Mouse (Mus musculus): ENCODE data around the gene Fam50b. TPM values are rescaled to one million over a fixed set of nuclear protein-coding genes. Genes with fewer than 3 reads are reported as not detected.
A peak's percentile ranks its signal among the peaks of the same experiment; 100 is the strongest.

The Fam50b gene
- polyA plus RNA-seq, 2 experiments, result 0.04 TPM; not detected in 1

DNA sequence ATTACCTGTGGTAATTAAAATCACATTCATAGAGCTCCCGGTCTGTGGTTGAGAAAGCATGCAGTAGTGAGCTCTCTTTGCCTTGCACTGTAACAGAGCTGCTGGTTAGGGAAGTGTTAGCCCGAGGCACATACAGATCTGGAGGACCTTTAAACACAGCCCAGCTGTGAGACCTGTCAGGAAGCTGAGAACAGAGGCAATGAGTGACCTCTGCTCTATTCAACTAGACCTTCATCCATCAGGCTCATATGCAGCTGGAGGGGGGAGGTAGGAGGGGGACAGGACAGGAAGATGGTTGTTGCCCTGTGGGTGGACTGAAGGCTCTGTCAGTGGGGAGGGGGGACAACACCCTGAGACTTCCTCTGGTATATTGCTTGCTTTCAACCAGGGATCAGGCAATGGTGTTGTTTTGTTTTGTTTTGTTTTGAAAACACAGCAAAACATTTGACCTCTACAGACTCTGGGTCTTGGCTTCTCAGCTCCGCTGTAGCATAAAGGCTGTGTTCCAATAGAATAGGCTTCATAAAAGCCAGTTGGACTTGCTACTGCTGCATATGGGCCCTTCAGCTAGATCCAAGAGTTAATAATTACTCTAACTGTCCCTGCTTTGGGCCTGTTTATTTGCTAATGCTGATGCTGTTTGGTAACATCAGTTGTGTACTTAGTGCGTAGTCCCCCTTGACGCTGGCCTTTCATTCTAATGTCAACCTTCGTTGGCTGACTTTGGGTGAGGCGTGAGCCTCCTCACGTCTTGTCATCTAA is 9.6 kb upstream of the Fam50b start:
- H3K27ac ChIP-seq, result no peak overlapping the region
- no peak overlapping the region for H3K4me3 ChIP-seq (ENCODE audit: insufficient read depth in 1 of 2, low read depth in 2 of 2, low read length in 2 of 2)
- 55% methylated on average over 8 of the region's 8 CpGs for WGBS (ENCODE audit: insufficient replicate concordance)
- H3K9ac ChIP-seq (replicated peaks), result no peak overlapping the region
- H3K27me3 ChIP-seq (ENCODE audit: control insufficient read depth, insufficient read depth, low read length), result no peaks in the 10 kb centered on the region
- no peak for TF ChIP-seq EP300 (IDR thresholded peaks at IDR 0.05; ENCODE audit: low read depth)
- no peak for TF ChIP-seq CTCF (IDR thresholded peaks at IDR 0.05; ENCODE audit: low read depth)
- H3K4me2 ChIP-seq (ENCODE audit: low read depth), result 0 out of 2 replicates have a peak overlapping the region, but pooled peaks have one; percentile 20
- ATAC-seq (ENCODE audit: insufficient read depth) (peak; percentile 57; the same call in 1 of the 2 replicates), DNase-seq (ENCODE audit: low read depth in 3 of 3, low spot score in 3 of 3) (no peak)
- H3K36me3 ChIP-seq (replicated peaks; ENCODE audit: control insufficient read depth, insufficient read depth, low read depth), result no peaks in the 10 kb centered on the region
- H3K4me1 ChIP-seq (replicated peaks; ENCODE audit: control insufficient read depth in 2 of 2, insufficient read depth in 2 of 2, low read length in 1 of 2), result peaks cover 0 to 13% of the 10 kb centered on the region in 2 experiments; a peak in 2 of 4 replicates
- no peaks in the 10 kb centered on the region for H3K9me3 ChIP-seq (ENCODE audit: control insufficient read depth, low read length)

DNA sequence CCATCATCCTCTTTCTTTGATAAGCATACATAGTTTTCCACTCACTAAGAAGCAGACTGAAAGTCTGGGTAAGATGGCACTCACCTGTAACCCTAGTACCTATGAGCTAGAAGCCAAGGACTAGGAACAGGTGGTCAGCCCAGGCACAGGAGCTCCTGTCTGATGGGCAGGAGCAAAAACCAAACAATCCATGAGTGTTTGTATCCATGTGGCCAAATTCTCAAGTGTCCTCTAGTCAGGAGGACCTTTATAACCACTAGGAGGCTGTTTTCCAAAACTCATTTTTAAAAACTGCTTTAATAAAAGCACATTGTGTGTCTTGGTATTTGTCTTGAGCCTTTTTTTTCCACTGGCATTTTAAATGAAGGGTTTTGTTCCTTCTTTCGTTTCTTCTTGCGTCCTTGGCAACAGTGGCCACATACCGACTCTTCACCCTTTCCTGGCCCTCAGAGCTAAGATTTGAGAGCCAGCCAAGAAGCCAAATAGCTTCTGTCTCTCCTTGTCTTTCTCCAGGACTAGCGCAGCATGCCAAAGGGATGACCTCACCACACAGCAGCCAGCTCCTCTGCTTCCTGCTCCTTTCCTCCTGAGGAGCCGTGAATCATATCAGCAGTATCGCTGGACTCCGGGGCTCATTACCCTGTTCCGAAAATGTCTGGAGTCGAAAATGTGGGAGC is 8.7 kb upstream of the Fam50b start:
- TF ChIP-seq EP300 (IDR thresholded peaks at IDR 0.05; ENCODE audit: low read depth), result no peak
- no peak for TF ChIP-seq CTCF (IDR thresholded peaks at IDR 0.05; ENCODE audit: low read depth)
- ATAC-seq (ENCODE audit: insufficient read depth) (no peak), DNase-seq (ENCODE audit: low read depth in 3 of 3, low spot score in 3 of 3) (no peak)
- H3K9ac ChIP-seq (replicated peaks), result no peak overlapping the region
- H3K27me3 ChIP-seq (ENCODE audit: control insufficient read depth, insufficient read depth, low read length), result no peaks in the 10 kb centered on the region
- H3K4me2 ChIP-seq (ENCODE audit: low read depth), result no peak overlapping the region
- no peaks in the 10 kb centered on the region for H3K36me3 ChIP-seq (replicated peaks; ENCODE audit: control insufficient read depth, insufficient read depth, low read depth)
- no peak overlapping the region for H3K4me3 ChIP-seq (ENCODE audit: insufficient read depth in 1 of 2, low read depth in 2 of 2, low read length in 2 of 2)
- H3K4me1 ChIP-seq (replicated peaks; ENCODE audit: control insufficient read depth in 2 of 2, insufficient read depth in 2 of 2, low read length in 1 of 2), result peaks cover 0 to 13% of the 10 kb centered on the region in 2 experiments; a peak in 2 of 4 replicates
- H3K9me3 ChIP-seq (ENCODE audit: control insufficient read depth, low read length), result no peaks in the 10 kb centered on the region
- H3K27ac ChIP-seq, result no peak overlapping the region
- WGBS (ENCODE audit: insufficient replicate concordance), result 15% methylated on average over 9 of the region's 9 CpGs

DNA sequence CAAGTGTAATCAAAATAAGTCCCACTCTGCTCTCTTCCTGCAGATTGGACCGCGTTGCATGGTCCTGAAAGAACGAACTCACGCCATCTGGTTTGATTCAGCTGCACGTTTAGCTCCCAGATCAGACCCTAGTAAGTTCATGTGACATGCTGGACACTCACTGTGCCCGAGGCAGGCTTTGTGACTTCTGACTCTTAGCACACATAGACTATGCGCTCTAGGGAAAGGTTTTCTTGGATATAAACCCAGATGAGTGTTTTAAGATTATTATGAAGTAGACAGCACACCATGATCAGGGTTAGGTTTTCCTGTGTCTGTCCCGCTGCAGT is 8.2 kb upstream of the Fam50b start:
- H3K9ac ChIP-seq (replicated peaks), result no peak overlapping the region
- H3K4me3 ChIP-seq (ENCODE audit: insufficient read depth in 1 of 2, low read depth in 2 of 2, low read length in 2 of 2), result no peak overlapping the region
- H3K4me2 ChIP-seq (ENCODE audit: low read depth), result no peak overlapping the region
- WGBS (ENCODE audit: insufficient replicate concordance), result 26% methylated on average over 8 of the region's 8 CpGs
- H3K36me3 ChIP-seq (replicated peaks; ENCODE audit: control insufficient read depth, insufficient read depth, low read depth), result no peaks in the 10 kb centered on the region
- no peak overlapping the region for H3K27ac ChIP-seq
- H3K27me3 ChIP-seq (ENCODE audit: control insufficient read depth, insufficient read depth, low read length), result no peaks in the 10 kb centered on the region
- no peak for TF ChIP-seq EP300 (IDR thresholded peaks at IDR 0.05; ENCODE audit: low read depth)
- TF ChIP-seq CTCF (IDR thresholded peaks at IDR 0.05; ENCODE audit: low read depth), result no peak
- DNase-seq (ENCODE audit: low read depth in 3 of 3, low spot score in 3 of 3) (no peak), ATAC-seq (ENCODE audit: insufficient read depth) (no peak)
- peaks cover 0 to 13% of the 10 kb centered on the region in 2 experiments; a peak in 2 of 4 replicates for H3K4me1 ChIP-seq (replicated peaks; ENCODE audit: control insufficient read depth in 2 of 2, insufficient read depth in 2 of 2, low read length in 1 of 2)
- H3K9me3 ChIP-seq (ENCODE audit: control insufficient read depth, low read length), result no peaks in the 10 kb centered on the region

DNA sequence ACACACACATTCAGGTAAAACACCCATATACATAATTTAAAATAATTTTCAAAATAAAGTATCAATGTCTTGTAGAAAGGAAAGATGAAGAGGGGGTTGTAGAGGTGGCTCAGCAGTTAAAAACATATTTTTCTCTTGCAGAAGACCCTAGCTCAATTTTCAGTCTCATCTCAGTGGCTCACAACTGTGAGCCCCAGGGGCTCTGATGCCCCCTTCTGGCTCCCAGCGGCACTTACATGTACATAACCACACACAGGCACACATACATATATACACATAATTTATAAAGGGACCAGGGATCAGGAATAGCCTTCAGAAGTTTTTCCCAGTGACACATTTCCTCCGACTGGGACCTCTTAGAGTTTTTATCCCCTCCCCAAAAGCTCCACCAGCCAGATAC is 7.6 kb upstream of the Fam50b start:
- H3K9me3 ChIP-seq (ENCODE audit: control insufficient read depth, low read length), result no peaks in the 10 kb centered on the region

DNA sequence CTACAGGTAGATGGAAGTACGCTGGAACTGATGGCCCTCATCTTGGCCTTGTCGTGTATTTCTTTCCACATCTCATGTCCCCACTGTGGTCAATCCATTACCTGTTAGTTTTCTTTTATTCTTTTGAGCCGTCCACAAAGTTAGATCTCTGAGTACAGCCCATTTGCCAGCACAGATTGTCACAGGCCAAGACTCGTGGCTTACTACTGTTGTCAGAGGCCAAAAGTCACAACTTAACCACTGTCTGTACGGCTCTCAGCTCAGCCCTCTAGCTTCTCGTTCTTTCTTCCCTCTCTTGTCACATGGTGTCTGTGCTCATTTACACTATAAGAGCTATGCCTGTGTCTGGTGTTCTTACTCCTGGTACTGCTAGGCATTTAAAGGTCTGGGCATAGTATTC is 3.1 kb upstream of the Fam50b start:
- no peaks in the 10 kb centered on the region for H3K36me3 ChIP-seq (replicated peaks; ENCODE audit: control insufficient read depth, insufficient read depth, low read depth)
- no peak overlapping the region for H3K4me3 ChIP-seq (ENCODE audit: insufficient read depth in 1 of 2, low read depth in 2 of 2, low read length in 2 of 2)
- H3K4me1 ChIP-seq (replicated peaks; ENCODE audit: control insufficient read depth in 2 of 2, insufficient read depth in 2 of 2, low read length in 1 of 2), result 0 out of 4 replicates have a peak, but pooled peaks cover 0 to 1% of the 10 kb centered on the region in 2 experiments
- ATAC-seq (ENCODE audit: insufficient read depth) (no peak), DNase-seq (ENCODE audit: low read depth in 3 of 3, low spot score in 3 of 3) (no peak)
- TF ChIP-seq EP300 (IDR thresholded peaks at IDR 0.05; ENCODE audit: low read depth) (no peak), CTCF (IDR thresholded peaks at IDR 0.05; ENCODE audit: low read depth) (no peak)
- no peaks in the 10 kb centered on the region for H3K9me3 ChIP-seq (ENCODE audit: control insufficient read depth, low read length)
- no peaks in the 10 kb centered on the region for H3K27me3 ChIP-seq (ENCODE audit: control insufficient read depth, insufficient read depth, low read length)
- 58% methylated on average over 6 of the region's 6 CpGs for WGBS (ENCODE audit: insufficient replicate concordance)
- no peak overlapping the region for H3K4me2 ChIP-seq (ENCODE audit: low read depth)
- no peak overlapping the region for H3K27ac ChIP-seq
- no peak overlapping the region for H3K9ac ChIP-seq (replicated peaks)

More for the DNA sequence above, 7.6 kb upstream of the Fam50b start:
- DNase-seq (ENCODE audit: low read depth in 3 of 3, low spot score in 3 of 3) (no peak), ATAC-seq (ENCODE audit: insufficient read depth) (no peak)
- no peak overlapping the region for H3K27ac ChIP-seq
- H3K4me2 ChIP-seq (ENCODE audit: low read depth), result no peak overlapping the region
- 65% methylated on average over 2 of the region's 2 CpGs for WGBS (ENCODE audit: insufficient replicate concordance)
- no peak for TF ChIP-seq EP300 (IDR thresholded peaks at IDR 0.05; ENCODE audit: low read depth)
- 0 out of 2 replicates have a peak, but pooled peaks have one; percentile 7 for TF ChIP-seq CTCF (IDR thresholded peaks at IDR 0.05; ENCODE audit: low read depth)
- H3K4me1 ChIP-seq (replicated peaks; ENCODE audit: control insufficient read depth in 2 of 2, insufficient read depth in 2 of 2, low read length in 1 of 2), result peaks cover 0 to 13% of the 10 kb centered on the region in 2 experiments; a peak in 2 of 4 replicates
- no peaks in the 10 kb centered on the region for H3K27me3 ChIP-seq (ENCODE audit: control insufficient read depth, insufficient read depth, low read length)
- H3K36me3 ChIP-seq (replicated peaks; ENCODE audit: control insufficient read depth, insufficient read depth, low read depth), result no peaks in the 10 kb centered on the region
- H3K9ac ChIP-seq (replicated peaks), result no peak overlapping the region
- no peak overlapping the region for H3K4me3 ChIP-seq (ENCODE audit: insufficient read depth in 1 of 2, low read depth in 2 of 2, low read length in 2 of 2)

Measured in liver, embryonic 14.5 days (tissue).